Mouse (Mus musculus) stomach, embryonic 15.5 days (tissue): Measurements from ENCODE around the gene Msrb3. TPM values are rescaled to one million over a fixed set of nuclear protein-coding genes. Genes with fewer than 3 reads are reported as not detected.
A peak's percentile ranks its signal among the peaks of the same experiment; 100 is the strongest.

Experiments
- ATAC-seq: fragments of 200-750 bp; cut with Nextera tagmentation; 2 replicates; pipeline ENCODE4 v1.8.0; 2017; ENCODE audit warnings: low read depth, moderate number of reproducible peaks, moderate TSS enrichment; ENCODE audit not compliant: insufficient read depth, low FRiP score
- H3K27ac ChIP-seq: fragments of 300-500 bp; sonication (generic); 2 replicates; pipeline ENCODE4 v1.5.1; 2015; ENCODE audit warnings: mild to moderate bottlenecking, inconsistent platforms
- H3K27me3 ChIP-seq: fragments of 300-500 bp; sonication (generic); replicated peaks from 2 replicates; pipeline ENCODE4 v1.6.1; 2015; ENCODE audit warnings: inconsistent platforms
- H3K36me3 ChIP-seq: fragments of 300-500 bp; sonication (generic); 2 replicates; pipeline ENCODE4 v1.6.1; 2015; ENCODE audit warnings: inconsistent platforms
- H3K4me1 ChIP-seq: fragments of 300-500 bp; sonication (generic); 2 replicates; pipeline ENCODE4 v1.6.1; 2015; ENCODE audit warnings: inconsistent platforms
- H3K4me2 ChIP-seq: fragments of 300-500 bp; sonication (generic); 2 replicates; pipeline ENCODE4 v1.6.1; 2015; ENCODE audit warnings: mild to moderate bottlenecking, inconsistent platforms
- H3K4me3 ChIP-seq: fragments of 300-500 bp; sonication (generic); replicated peaks from 2 replicates; pipeline ENCODE4 v1.5.1; 2015; ENCODE audit warnings: inconsistent platforms
- H3K9ac ChIP-seq: fragments of 300-500 bp; sonication (generic); 2 replicates; pipeline ENCODE4 v1.6.1; 2015; ENCODE audit warnings: inconsistent platforms
- H3K9me3 ChIP-seq: fragments of 300-500 bp; sonication (generic); 2 replicates; pipeline ENCODE4 v1.6.1; 2016; ENCODE audit warnings: inconsistent platforms
- WGBS: fragments of 180-500 bp; shearing (Covaris S2); methylation state at CpG from one replicate; pipeline ENCODE4 v1.1.7; 2015; 5-methylcytosine and 5-hydroxymethylcytosine counted together
- polyA plus RNA-seq: library from polyadenylated mRNA; unstranded; fragments of >200 nt; fragmentation: Nextera tagmentation; extraction: Ambion mirVana; gene quantifications from 2 replicates; pipeline ENCODE4 v1.2.1, GENCODE M21; 2015

Gene Msrb3
- polyA plus RNA-seq, 1 experiment from 2014 or later, result 18.2 TPM

DNA sequence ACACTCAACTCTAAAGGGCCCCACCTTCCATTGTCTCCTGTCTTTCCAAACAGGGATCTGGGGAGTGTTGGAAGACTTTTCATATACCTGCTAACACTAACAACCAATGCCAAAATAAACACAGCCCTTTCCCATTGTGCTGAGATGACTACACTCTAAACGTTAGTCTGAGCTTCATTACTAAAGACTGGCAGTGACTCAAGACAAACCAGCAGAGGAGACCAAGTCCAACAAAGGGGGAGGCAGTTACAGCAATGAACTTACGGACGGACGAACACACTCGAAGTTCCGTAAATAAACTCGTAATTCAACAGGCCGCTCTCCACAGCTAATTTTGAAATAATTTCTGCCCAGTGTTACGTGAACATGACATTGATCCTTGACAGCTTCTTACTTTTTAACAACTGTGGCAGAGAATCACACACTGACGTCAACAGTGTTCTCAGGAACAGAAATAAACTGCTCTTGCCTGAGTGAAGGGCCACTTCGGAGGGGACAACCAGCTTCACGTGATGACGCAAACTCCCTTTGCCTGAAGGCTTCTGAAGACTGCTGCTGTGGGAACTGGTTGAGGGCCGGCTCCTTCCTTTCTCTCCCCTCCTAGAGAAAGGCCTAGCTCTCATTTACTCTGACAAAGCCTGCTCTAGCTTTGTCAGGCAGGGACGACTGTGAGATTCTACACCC is 16.2 kb upstream of the Msrb3 start:
- H3K27me3 ChIP-seq, result no peaks in the 10 kb centered on the region
- no peak for ATAC-seq
- H3K27ac ChIP-seq, result peak overlapping the region; percentile 12; the same call in 1 of the 2 replicates
- H3K4me3 ChIP-seq, result no peak overlapping the region
- no peak overlapping the region for H3K9ac ChIP-seq
- H3K4me2 ChIP-seq, result no peak overlapping the region
- H3K4me1 ChIP-seq, result no peaks in the 10 kb centered on the region
- no peaks in the 10 kb centered on the region for H3K9me3 ChIP-seq
- H3K36me3 ChIP-seq, result no peaks in the 10 kb centered on the region
- 60% methylated on average over 15 of the region's 15 CpGs for WGBS

DNA sequence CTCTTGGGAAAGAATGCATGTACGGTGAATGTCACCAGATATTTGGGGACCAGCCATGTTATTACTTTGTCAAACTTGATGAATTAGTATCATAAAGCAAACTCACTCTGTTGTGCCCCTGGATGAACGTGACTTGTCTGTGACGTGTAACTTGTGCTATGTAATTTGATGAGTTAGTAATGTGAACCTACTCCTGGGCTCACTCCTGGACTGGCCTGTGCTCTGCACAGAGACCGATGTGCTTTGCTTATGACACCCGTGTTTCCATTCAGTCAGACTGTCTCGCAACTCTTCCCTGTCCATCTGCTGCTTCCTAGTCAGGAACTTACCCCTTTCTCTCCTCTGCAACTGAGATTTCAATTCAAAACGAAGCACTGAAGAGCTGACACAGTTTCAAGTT is 15.4 kb upstream of the Msrb3 start:
- H3K4me3 ChIP-seq, result no peak overlapping the region
- H3K4me2 ChIP-seq, result no peak overlapping the region
- no peak for ATAC-seq
- no peaks in the 10 kb centered on the region for H3K9me3 ChIP-seq
- no peak overlapping the region for H3K27ac ChIP-seq
- H3K9ac ChIP-seq, result no peak overlapping the region
- H3K4me1 ChIP-seq, result no peaks in the 10 kb centered on the region
- no peaks in the 10 kb centered on the region for H3K36me3 ChIP-seq
- no peaks in the 10 kb centered on the region for H3K27me3 ChIP-seq
- 69% methylated on average over 7 of the region's 7 CpGs for WGBS

DNA sequence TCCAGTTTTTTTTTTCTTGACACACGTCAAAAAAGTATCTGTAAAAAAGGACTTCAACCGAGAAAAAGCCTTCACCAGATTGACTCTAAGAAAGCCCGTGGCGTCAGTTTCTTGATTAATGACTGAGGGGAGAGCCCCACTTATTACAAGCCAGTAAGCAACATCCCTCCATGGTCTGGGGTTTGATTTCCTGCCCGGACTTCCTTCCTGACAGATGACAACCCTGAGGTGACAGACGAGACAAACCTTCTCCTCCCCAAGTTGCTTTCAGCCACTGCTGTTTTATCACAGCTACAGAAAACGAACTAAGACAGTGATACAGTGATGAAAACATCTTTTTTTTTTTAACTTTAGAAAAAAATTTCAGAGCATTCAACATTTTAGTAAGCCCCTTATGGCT is 14.9 kb upstream of the Msrb3 start:
- no peak overlapping the region for H3K4me3 ChIP-seq
- H3K27me3 ChIP-seq, result no peaks in the 10 kb centered on the region
- no peaks in the 10 kb centered on the region for H3K36me3 ChIP-seq
- no peak for ATAC-seq
- no peak overlapping the region for H3K9ac ChIP-seq
- no peaks in the 10 kb centered on the region for H3K9me3 ChIP-seq
- WGBS, result 58% methylated on average over 7 of the region's 7 CpGs
- H3K4me2 ChIP-seq, result no peak overlapping the region
- no peaks in the 10 kb centered on the region for H3K4me1 ChIP-seq
- H3K27ac ChIP-seq, result no peak overlapping the region

DNA sequence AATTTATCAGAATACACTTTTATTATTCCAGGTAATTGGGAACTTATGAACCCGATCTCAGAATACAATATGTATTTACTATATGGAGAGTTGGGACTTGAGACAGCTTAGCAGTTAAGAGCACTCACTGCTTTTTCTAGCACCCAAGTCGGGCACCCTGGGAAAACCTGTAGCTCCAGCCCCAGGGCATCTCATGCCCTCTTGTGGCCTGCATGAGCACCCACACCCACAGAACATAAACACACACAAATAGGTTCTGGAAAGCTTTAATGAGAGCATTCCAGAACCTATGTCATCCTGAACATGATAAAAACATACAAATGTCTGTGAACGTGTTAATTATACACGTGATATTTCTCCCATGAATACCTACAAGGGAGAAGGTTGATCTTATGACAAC is 13.1 kb upstream of the Msrb3 start:
- Histone ChIP-seq H3K4me3 (no peak overlapping the region), H3K9ac (no peak overlapping the region), H3K36me3 (no peaks in the 10 kb centered on the region), H3K4me2 (no peak overlapping the region), H3K27me3 (no peaks in the 10 kb centered on the region), H3K27ac (no peak overlapping the region), H3K4me1 (no peaks in the 10 kb centered on the region), H3K9me3 (no peaks in the 10 kb centered on the region)
- no peak for ATAC-seq
- WGBS, result 77% methylated on average over 4 of the region's 4 CpGs

DNA sequence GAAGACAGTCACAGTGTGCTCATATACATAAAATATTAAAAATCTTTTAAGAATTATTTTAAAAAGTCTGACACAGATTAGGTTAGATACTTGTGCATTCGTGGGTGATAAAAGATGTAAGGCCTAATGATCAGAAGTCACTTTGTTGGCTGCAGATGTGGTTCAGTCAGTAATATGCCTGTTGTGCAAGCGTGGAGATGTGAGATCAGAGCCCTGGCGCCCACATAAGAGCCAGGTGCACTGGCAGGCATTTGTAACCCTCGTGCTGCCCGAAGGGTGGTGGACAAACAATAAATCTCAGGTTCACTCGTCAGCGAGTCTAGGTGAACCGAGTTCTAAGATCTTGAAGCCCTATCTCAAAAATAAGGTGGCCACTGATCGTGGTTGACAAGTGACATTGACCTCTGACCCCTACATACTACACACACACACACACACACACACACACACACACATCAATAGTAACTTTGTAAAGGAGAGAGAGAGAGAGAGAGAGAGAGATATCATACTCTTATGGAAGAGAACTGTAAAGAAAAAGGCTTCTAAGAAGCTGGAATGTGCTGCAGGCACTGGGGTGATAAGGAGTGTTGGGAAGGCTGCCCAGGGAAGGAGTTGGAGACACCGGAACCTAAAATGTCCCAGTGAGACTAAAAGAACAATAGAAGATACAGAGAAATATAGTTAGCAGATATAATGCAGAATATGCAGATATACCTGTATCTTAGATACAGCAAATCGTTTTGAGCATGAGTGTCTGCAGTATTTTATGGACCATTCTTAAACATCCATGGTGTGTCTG is 10.1 kb upstream of the Msrb3 start:
- Histone ChIP-seq H3K4me2 (no peak overlapping the region), H3K36me3 (no peaks in the 10 kb centered on the region), H3K27ac (no peak overlapping the region), H3K4me1 (no peaks in the 10 kb centered on the region), H3K27me3 (no peaks in the 10 kb centered on the region), H3K9me3 (no peaks in the 10 kb centered on the region), H3K9ac (no peak overlapping the region), H3K4me3 (no peak overlapping the region)
- no peak for ATAC-seq
- 82% methylated on average over 11 of the region's 11 CpGs for WGBS

DNA sequence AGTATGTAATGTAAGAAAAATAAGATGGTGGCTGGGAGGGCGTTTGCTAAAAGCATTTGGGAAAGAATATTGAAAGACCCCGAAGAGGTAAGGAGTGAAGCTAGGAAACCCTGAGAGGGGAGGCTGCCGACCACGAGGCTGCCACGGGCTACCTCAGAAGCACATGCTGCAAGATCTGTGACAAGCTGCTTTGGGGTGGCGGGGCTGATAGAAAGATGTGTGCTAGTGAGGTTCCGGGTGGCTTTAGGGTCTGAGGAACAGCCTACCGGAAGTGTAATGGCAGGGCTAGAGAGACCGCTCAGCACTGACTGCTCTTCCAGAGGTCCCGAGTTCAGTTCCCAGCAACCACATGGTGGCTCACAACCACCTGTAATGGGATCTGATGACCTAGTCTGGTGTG is 5.8 kb upstream of the Msrb3 start:
- H3K4me1 ChIP-seq, result peaks cover 11% of the 10 kb centered on the region; the same call in 1 of the 2 replicates
- ATAC-seq, result no peak
- H3K27ac ChIP-seq, result no peak overlapping the region
- no peaks in the 10 kb centered on the region for H3K36me3 ChIP-seq
- no peaks in the 10 kb centered on the region for H3K27me3 ChIP-seq
- H3K4me2 ChIP-seq, result no peak overlapping the region
- H3K4me3 ChIP-seq, result no peak overlapping the region
- 87% methylated on average over 10 of the region's 10 CpGs for WGBS
- H3K9me3 ChIP-seq, result no peaks in the 10 kb centered on the region
- H3K9ac ChIP-seq, result no peak overlapping the region

DNA sequence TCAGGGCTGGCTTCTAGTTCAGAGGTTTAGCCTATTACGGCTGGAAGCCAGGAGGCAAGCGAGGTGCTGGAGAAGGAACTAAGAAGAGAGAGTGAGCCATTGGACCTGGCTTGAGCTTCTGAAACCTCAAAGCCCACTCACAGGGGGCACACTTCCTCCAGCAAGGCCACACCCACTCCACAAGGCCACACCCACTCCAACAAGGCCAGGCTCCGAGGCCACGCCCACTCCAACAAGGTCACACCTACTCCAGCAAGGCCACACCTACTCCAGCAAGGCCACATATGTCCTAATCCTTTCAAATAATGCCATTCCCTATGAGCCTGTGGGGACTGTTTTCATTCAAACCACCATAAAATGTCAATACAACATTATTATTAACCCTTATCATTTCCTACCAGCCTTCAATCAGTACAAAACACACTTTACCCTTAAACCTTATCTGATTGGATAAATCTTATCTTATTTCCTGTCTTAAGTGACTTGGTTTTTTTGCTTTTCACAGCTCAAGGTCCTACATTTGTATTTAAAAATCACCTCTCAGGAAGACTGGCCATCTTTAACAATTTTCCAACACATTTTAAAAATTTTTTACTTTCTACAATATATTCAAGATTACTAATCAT is 5.1 kb upstream of the Msrb3 start:
- H3K27me3 ChIP-seq, result no peaks in the 10 kb centered on the region
- peaks cover 12% of the 10 kb centered on the region; the same call in 1 of the 2 replicates for H3K4me1 ChIP-seq
- H3K36me3 ChIP-seq, result no peaks in the 10 kb centered on the region
- 76% methylated on average over 4 of the region's 4 CpGs for WGBS
- H3K4me2 ChIP-seq, result no peak overlapping the region
- no peak overlapping the region for H3K27ac ChIP-seq
- no peak for ATAC-seq
- no peak overlapping the region for H3K4me3 ChIP-seq
- no peak overlapping the region for H3K9ac ChIP-seq
- no peaks in the 10 kb centered on the region for H3K9me3 ChIP-seq

DNA sequence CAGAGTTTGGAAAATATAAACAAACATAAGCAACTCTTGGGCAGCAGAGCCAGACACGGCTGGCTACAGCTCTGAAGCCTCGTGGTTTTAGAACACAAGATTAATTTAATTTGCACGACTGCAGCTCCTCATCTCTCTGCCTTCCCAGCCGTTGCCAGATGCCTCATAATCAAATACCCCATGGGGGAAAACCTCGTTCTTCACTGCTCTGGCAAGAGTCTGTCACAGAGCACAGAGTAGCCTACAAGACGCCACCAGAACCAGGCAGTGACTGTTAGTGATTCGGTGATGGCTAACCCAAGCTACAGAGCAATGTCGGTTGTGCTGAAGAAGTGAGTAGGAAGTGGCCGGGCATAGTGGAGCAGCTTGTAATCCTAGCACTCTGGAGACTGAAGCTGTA is 2.8 kb upstream of the Msrb3 start:
- H3K27ac ChIP-seq, result no peak overlapping the region
- no peak overlapping the region for H3K4me2 ChIP-seq
- WGBS, result 48% methylated on average over 9 of the region's 9 CpGs
- no peaks in the 10 kb centered on the region for H3K9me3 ChIP-seq
- H3K4me1 ChIP-seq, result peaks cover 22% of the 10 kb centered on the region
- H3K4me3 ChIP-seq, result no peak overlapping the region
- no peak overlapping the region for H3K9ac ChIP-seq
- no peaks in the 10 kb centered on the region for H3K36me3 ChIP-seq
- no peak for ATAC-seq
- H3K27me3 ChIP-seq, result no peaks in the 10 kb centered on the region

DNA sequence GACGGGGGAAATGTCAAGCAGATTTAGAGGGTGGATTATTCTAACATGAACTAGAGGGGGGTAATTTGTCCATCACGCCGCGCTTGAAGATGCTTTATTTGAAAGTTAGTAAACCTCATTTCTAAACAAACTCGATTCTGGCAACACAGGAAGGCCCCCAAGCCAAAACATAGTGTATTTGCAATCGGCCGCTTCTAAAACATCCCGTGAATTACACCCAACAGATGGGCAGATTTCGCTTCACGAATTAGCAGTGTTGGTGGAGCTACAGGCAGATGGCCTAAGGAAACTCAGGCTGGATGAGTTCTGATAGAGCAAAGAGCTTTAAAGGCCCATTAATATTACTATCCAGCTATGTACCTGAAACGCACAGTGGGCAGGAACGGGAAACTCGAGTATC is 1.2 kb upstream of the Msrb3 start:
- WGBS, result 43% methylated on average over 13 of the region's 13 CpGs
- H3K27ac ChIP-seq, result peak overlapping the region; percentile 79
- no peaks in the 10 kb centered on the region for H3K27me3 ChIP-seq
- H3K4me2 ChIP-seq, result peak overlapping the region; percentile 44
- no peak overlapping the region; the same call in 1 of the 2 replicates for H3K9ac ChIP-seq
- peak overlapping the region; percentile 20; the same call in 1 of the 2 replicates for H3K4me3 ChIP-seq
- ATAC-seq, result no peak
- H3K36me3 ChIP-seq, result no peaks in the 10 kb centered on the region
- H3K4me1 ChIP-seq, result peaks cover 29% of the 10 kb centered on the region
- H3K9me3 ChIP-seq, result no peaks in the 10 kb centered on the region

DNA sequence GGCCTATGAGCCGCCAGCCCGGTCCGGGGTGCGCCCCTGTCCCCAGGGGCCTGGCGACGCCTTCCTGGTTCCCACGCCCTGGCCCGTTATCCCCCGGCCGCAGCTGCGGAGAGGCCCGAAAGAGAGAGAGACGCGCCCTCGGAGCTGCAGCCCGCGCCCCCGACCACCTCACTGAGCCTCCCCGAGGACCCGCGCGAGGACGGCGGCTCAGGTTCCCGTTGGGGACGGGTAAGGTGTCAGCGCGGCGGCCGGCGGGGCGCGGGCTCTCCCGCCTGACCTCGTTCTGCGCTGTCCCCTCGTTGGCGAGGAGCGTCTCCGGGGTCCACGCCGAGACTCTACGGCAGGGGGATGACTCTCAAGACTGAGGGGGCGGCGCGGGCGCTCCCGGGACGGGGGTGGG is 544 bp downstream of the Msrb3 start:
- peak; percentile 5; the same call in 1 of the 2 replicates for ATAC-seq
- WGBS, result under 1% methylated on average over 49 of the region's 49 CpGs
- H3K36me3 ChIP-seq, result no peaks in the 10 kb centered on the region
- H3K27me3 ChIP-seq, result no peaks in the 10 kb centered on the region
- H3K4me1 ChIP-seq, result peaks cover 32% of the 10 kb centered on the region
- peak overlapping the region; percentile 79 for H3K27ac ChIP-seq
- H3K4me2 ChIP-seq, result peak overlapping the region; percentile 94
- H3K9me3 ChIP-seq, result no peaks in the 10 kb centered on the region
- peak overlapping the region; percentile 63 for H3K4me3 ChIP-seq
- H3K9ac ChIP-seq, result peak overlapping the region; percentile 56

DNA sequence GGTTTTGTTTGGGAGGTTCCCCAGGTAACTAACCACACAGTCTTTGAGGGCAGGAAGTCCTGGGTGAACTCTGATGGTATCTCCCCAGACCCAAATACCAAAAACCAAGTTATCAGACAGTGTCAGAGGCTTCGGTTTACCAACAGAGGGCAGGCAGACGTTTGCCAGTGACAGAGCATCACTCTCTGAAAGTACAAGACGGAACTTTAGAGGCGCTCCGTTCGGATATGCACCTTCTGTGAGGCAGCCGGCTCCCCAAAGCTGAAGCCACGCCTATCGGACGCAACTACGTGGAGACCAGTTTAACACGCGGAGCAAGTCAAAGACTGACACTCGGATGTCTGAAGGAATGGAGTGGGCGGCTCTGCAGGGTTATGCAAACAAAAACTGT is 3.0 kb downstream of the Msrb3 start:
- WGBS, result 26% methylated on average over 15 of the region's 15 CpGs
- Histone ChIP-seq H3K27ac (peak overlapping the region; percentile 16; the same call in 1 of the 2 replicates), H3K4me1 (peaks cover 25% of the 10 kb centered on the region), H3K9me3 (no peaks in the 10 kb centered on the region), H3K4me3 (no peak overlapping the region), H3K36me3 (no peaks in the 10 kb centered on the region), H3K4me2 (peak overlapping the region; percentile 32), H3K27me3 (no peaks in the 10 kb centered on the region), H3K9ac (no peak overlapping the region)
- ATAC-seq, result no peak
